Mouse (Mus musculus): ENCODE data around the gene Zmiz1. TPM values are rescaled to one million over a fixed set of nuclear protein-coding genes. Genes with fewer than 3 reads are reported as not detected.

Gene Zmiz1
- 14.0 TPM for polyA plus RNA-seq (2015; fragmentation: Illumina TruSeq; extraction: RNeasy Lipid Tissue Mini Kit (QIAGEN cat#74804); ENCODE audit: insufficient read depth, low read depth, low replicate concordance)

DNA sequence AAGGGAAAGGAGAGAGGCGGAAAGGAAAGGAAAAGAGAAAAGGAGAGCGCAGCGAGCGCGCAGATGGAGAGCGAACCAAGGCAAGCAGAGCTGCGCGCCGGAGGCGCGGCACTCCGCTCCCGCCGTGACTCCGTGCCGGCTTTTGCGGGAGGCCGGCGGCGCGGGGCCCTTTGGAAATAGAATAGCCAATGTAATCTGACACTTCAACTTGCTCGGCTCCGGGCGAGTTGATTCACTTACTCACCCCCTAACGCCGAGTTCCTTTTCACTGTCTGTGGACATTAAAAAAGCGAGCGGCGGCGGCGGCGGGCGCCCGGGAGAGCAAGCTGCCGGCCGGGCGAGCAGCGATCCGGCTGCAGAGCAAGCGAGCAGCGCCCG, at the start of gene Zmiz1:
TSS of gene Zmiz1 (plus strand) at position 170 of the 378 bp plus-strand sequence.

DNA sequence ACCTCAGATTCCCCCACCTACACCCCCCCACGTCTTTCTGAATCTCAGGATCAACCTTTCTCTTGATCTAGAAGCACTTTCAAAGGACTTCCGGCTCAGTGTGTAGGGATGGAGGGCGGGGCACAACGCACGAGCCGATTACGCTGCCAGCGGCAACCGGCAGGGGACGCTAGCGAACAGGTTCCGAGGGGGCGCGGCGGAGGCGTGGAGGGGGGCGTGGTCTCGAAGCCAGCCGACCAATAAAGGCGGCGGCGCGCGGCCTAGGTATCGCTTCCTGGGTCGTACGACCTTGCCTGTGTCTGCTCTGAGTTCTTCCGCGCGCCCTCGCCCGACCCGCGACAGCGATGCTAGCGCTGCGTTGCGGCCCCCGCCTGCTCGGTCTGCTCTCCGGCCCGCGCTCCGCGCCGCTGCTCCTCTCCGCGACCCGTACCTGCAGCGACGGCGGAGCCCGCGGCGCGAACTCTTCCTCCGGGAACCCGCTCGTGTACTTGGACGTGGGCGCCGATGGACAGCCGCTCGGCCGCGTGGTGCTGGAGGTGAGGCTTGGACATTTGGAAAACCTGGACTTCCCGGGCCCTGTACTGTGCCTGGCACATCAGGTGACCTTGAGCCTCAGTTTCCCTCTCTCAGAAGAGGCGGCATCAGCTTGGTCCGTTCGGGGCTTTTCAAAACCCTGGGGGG, 235.0 kb downstream of the Zmiz1 start, which contains the start of gene Ppif:
TSS of gene Ppif (plus strand) at position 267 of the 681 bp plus-strand sequence.

Other genes with a start within 250 kb of the Zmiz1 start
- 10.2 TPM for gene Ppif, start 235.0 kb downstream of the Zmiz1 start, polyA plus RNA-seq (2015; fragmentation: Illumina TruSeq; extraction: RNeasy Lipid Tissue Mini Kit (QIAGEN cat#74804); ENCODE audit: insufficient read depth, low read depth, low replicate concordance)